Mouse (Mus musculus) forebrain, embryonic 16.5 days (tissue): ENCODE measurements at regions not wholly inside any gene's neighbourhood (a gene's known extent, or its start where the extent isn't known, plus 50 kb on each side); places are given as distances from the start of the nearest gene placed in this dataset.

ENCODE experiments used
- ATAC-seq: fragments of 200-750 bp; cut with Nextera tagmentation; 2 replicates; pipeline ENCODE4 v1.8.0; 2017; ENCODE audit warnings: mild to moderate bottlenecking, moderate library complexity
- H3K27ac ChIP-seq: fragments of 300-500 bp; sonication (generic); 2 replicates; pipeline ENCODE4 v1.5.1; 2014; ENCODE audit warnings: low read length, control low read depth
- H3K27me3 ChIP-seq: fragments of 300-500 bp; sonication (generic); replicated peaks from 2 replicates; pipeline ENCODE4 v1.6.1; 2014; ENCODE audit warnings: low read length; ENCODE audit not compliant: control insufficient read depth, insufficient read depth
- H3K36me3 ChIP-seq: fragments of 300-500 bp; sonication (generic); 2 replicates; pipeline ENCODE4 v1.6.1; 2014; ENCODE audit not compliant: control insufficient read depth, insufficient read depth
- H3K4me1 ChIP-seq: fragments of 300-500 bp; sonication (generic); replicated peaks from 2 replicates; pipeline ENCODE4 v1.6.1; 2014; ENCODE audit warnings: low read length; ENCODE audit not compliant: control insufficient read depth, insufficient read depth
- H3K4me2 ChIP-seq: fragments of 300-500 bp; sonication (generic); 2 replicates; pipeline ENCODE4 v1.6.1; 2014; ENCODE audit warnings: mild to moderate bottlenecking, low read length, control low read depth
- H3K4me3 ChIP-seq: fragments of 300-500 bp; sonication (generic); replicated peaks from 2 replicates; pipeline ENCODE4 v1.5.1; 2014; ENCODE audit warnings: mild to moderate bottlenecking, low read length, control low read depth
- H3K9ac ChIP-seq: fragments of 300-500 bp; sonication (generic); replicated peaks from 2 replicates; pipeline ENCODE4 v1.6.1; 2014; ENCODE audit warnings: low read depth, low read length, control low read depth
- H3K9me3 ChIP-seq: fragments of 300-500 bp; sonication (generic); 2 replicates; pipeline ENCODE4 v1.6.1; 2016; ENCODE audit warnings: low read length; ENCODE audit not compliant: control insufficient read depth
- WGBS: fragments of 180-500 bp; shearing (Covaris S2); extraction: QIAGEN DNeasy Blood & Tissue Kit; methylation state at CpG from one replicate; pipeline ENCODE4 v1.1.7; 2014; 5-methylcytosine and 5-hydroxymethylcytosine counted together

GRCm38 (mm10) chr6:143624901-143625300, 457.9 kb downstream of the Etnk1 start:
- no peak for ATAC-seq
- no peaks in the 10 kb centered on the region for H3K27me3 ChIP-seq
- no peak overlapping the region for H3K27ac ChIP-seq
- H3K9me3 ChIP-seq: no peaks in the 10 kb centered on the region
- H3K4me3 ChIP-seq: no peak overlapping the region
- 87% methylated on average over 3 of the region's 3 CpGs for WGBS
- H3K36me3 ChIP-seq: no peaks in the 10 kb centered on the region
- H3K4me1 ChIP-seq: no peaks in the 10 kb centered on the region
- no peak overlapping the region for H3K9ac ChIP-seq
- H3K4me2 ChIP-seq: no peak overlapping the region

GRCm38 (mm10) chr6:143631581-143631980, 464.6 kb downstream of the Etnk1 start:
- no peak overlapping the region for H3K9ac ChIP-seq
- H3K36me3 ChIP-seq: no peaks in the 10 kb centered on the region
- no peak overlapping the region for H3K27ac ChIP-seq
- H3K9me3 ChIP-seq: no peaks in the 10 kb centered on the region
- 70% methylated on average over 7 of the region's 7 CpGs for WGBS
- H3K4me2 ChIP-seq: no peak overlapping the region
- H3K27me3 ChIP-seq: no peaks in the 10 kb centered on the region
- ATAC-seq: no peak
- H3K4me3 ChIP-seq: no peak overlapping the region
- H3K4me1 ChIP-seq: no peaks in the 10 kb centered on the region

GRCm38 (mm10) chr6:143633710-143634109, 466.7 kb downstream of the Etnk1 start:
- H3K4me3 ChIP-seq: no peak overlapping the region
- H3K27me3 ChIP-seq: no peaks in the 10 kb centered on the region
- H3K9ac ChIP-seq: no peak overlapping the region
- no peaks in the 10 kb centered on the region for H3K36me3 ChIP-seq
- 79% methylated on average over 6 of the region's 6 CpGs for WGBS
- no peak for ATAC-seq
- H3K4me2 ChIP-seq: no peak overlapping the region
- H3K27ac ChIP-seq: no peak overlapping the region
- H3K9me3 ChIP-seq: no peaks in the 10 kb centered on the region
- no peaks in the 10 kb centered on the region for H3K4me1 ChIP-seq

GRCm38 (mm10) chr6:143634334-143634733, 467.3 kb downstream of the Etnk1 start:
- H3K4me3 ChIP-seq: no peak overlapping the region
- no peaks in the 10 kb centered on the region for H3K4me1 ChIP-seq
- no peaks in the 10 kb centered on the region for H3K36me3 ChIP-seq
- no peak overlapping the region for H3K4me2 ChIP-seq
- no peak overlapping the region for H3K27ac ChIP-seq
- no peak overlapping the region for H3K9ac ChIP-seq
- WGBS: 88% methylated on average over 10 of the region's 10 CpGs
- ATAC-seq: no peak
- H3K9me3 ChIP-seq: no peaks in the 10 kb centered on the region
- no peaks in the 10 kb centered on the region for H3K27me3 ChIP-seq

GRCm38 (mm10) chr6:143635043-143635442, 468.0 kb downstream of the Etnk1 start:
- H3K9me3 ChIP-seq: no peaks in the 10 kb centered on the region
- H3K4me1 ChIP-seq: no peaks in the 10 kb centered on the region
- no peak overlapping the region for H3K4me3 ChIP-seq
- H3K27ac ChIP-seq: no peak overlapping the region
- H3K4me2 ChIP-seq: no peak overlapping the region
- no peak for ATAC-seq
- H3K36me3 ChIP-seq: no peaks in the 10 kb centered on the region
- WGBS: 74% methylated on average over 2 of the region's 2 CpGs
- H3K9ac ChIP-seq: no peak overlapping the region
- H3K27me3 ChIP-seq: no peaks in the 10 kb centered on the region

- ATAC-seq: no peak
- no peak overlapping the region for H3K27ac ChIP-seq
- H3K27me3 ChIP-seq: no peaks in the 10 kb centered on the region
- no peak overlapping the region for H3K4me2 ChIP-seq
- H3K9me3 ChIP-seq: no peaks in the 10 kb centered on the region
- no peaks in the 10 kb centered on the region for H3K36me3 ChIP-seq
- H3K4me3 ChIP-seq: no peak overlapping the region
- no peak overlapping the region for H3K9ac ChIP-seq
- no peaks in the 10 kb centered on the region for H3K4me1 ChIP-seq
- WGBS: 84% methylated on average over 5 of the region's 5 CpGs
These were observed 473.6 kb downstream of the Etnk1 start for GRCm38 (mm10) chr6:143640652-143641051.

GRCm38 (mm10) chr6:143642052-143642451, 475.0 kb downstream of the Etnk1 start:
- Histone ChIP-seq H3K4me1 (no peaks in the 10 kb centered on the region), H3K4me3 (no peak overlapping the region), H3K9ac (no peak overlapping the region), H3K4me2 (no peak overlapping the region), H3K27ac (no peak overlapping the region), H3K9me3 (no peaks in the 10 kb centered on the region), H3K27me3 (no peaks in the 10 kb centered on the region), H3K36me3 (no peaks in the 10 kb centered on the region)
- WGBS: 88% methylated on average over 3 of the region's 3 CpGs
- ATAC-seq: no peak

GRCm38 (mm10) chr6:143645989-143646388, 479.0 kb downstream of the Etnk1 start:
- Histone ChIP-seq H3K27ac (no peak overlapping the region), H3K9me3 (no peaks in the 10 kb centered on the region), H3K27me3 (no peaks in the 10 kb centered on the region), H3K9ac (no peak overlapping the region), H3K4me1 (no peaks in the 10 kb centered on the region), H3K36me3 (no peaks in the 10 kb centered on the region), H3K4me2 (no peak overlapping the region), H3K4me3 (no peak overlapping the region)
- WGBS: 82% methylated on average over 4 of the region's 4 CpGs
- no peak for ATAC-seq

- WGBS: 86% methylated on average over 3 of the region's 3 CpGs
- ATAC-seq: no peak
These were observed 481.5 kb downstream of the Etnk1 start for GRCm38 (mm10) chr6:143648501-143648900.

GRCm38 (mm10) chr6:143656576-143656975, 489.6 kb downstream of the Etnk1 start:
- 38% methylated on average over 5 of the region's 5 CpGs for WGBS
- Histone ChIP-seq H3K9me3 (0 out of 2 replicates have a peak, but pooled peaks cover 10% of the 10 kb centered on the region), H3K4me1 (0 out of 2 replicates have a peak, but pooled peaks cover 2% of the 10 kb centered on the region), H3K9ac (no peak overlapping the region), H3K4me3 (no peak overlapping the region), H3K36me3 (no peaks in the 10 kb centered on the region), H3K4me2 (no peak overlapping the region), H3K27ac (no peak overlapping the region), H3K27me3 (no peaks in the 10 kb centered on the region)
- no peak for ATAC-seq

More at GRCm38 (mm10) chr6:143648501-143648900, 481.5 kb downstream of the Etnk1 start:
- Histone ChIP-seq H3K27me3 (no peaks in the 10 kb centered on the region), H3K4me1 (no peaks in the 10 kb centered on the region), H3K9ac (no peak overlapping the region), H3K4me3 (no peak overlapping the region), H3K9me3 (0 out of 2 replicates have a peak, but pooled peaks cover 6% of the 10 kb centered on the region), H3K36me3 (no peaks in the 10 kb centered on the region), H3K4me2 (no peak overlapping the region), H3K27ac (no peak overlapping the region)
